Mouse (Mus musculus) lung, adult 2 months (tissue): ENCODE data around the gene Rhbdf2.
"Not testable (repeated sequence)": the region's sequence is repeated elsewhere in the genome, so short reads cannot be mapped to it uniquely, and the experiment has no call there.

Experiments used
- CTCF ChIP-seq: fragments of 200-500 bp; IDR thresholded peaks from 2 replicates; pipeline ENCODE4 v1.5.1; 2011; ENCODE audit warnings: mild to moderate bottlenecking, low read length, control low read depth; ENCODE audit not compliant: insufficient read depth
- POLR2A ChIP-seq: fragments of 200-500 bp; IDR thresholded peaks from 2 replicates; pipeline ENCODE4 v1.6.1; 2011; ENCODE audit warnings: low read depth, mild to moderate bottlenecking, control low read depth, low read length, borderline replicate concordance; ENCODE audit errors: extremely low read depth

GRCm38 (mm10) chr11:116636607-116637006, 9.8 kb upstream of the Rhbdf2 start:
- TF ChIP-seq POLR2A, CTCF: not testable (repeated sequence)
